Mouse (Mus musculus) heart, adult 8-10 months (tissue): ENCODE measurements around the gene Cdca7. TPM values are rescaled to one million over a fixed set of nuclear protein-coding genes. Genes with fewer than 3 reads are reported as not detected.

Source experiments
- DNase-seq: peaks from one replicate; pipeline ENCODE4 v3.0.0; 2022; ENCODE audit warnings: low spot score
- total RNA-seq, 4 experiments: library from RNA; stranded (reverse); gene quantifications; 2 replicates each; pipeline ENCODE4 v1.2.4; 2022

Gene Cdca7
- total RNA-seq, 4 experiments from 2014 or later: 1.00 to 3.1 (median 1.2) TPM

DNA sequence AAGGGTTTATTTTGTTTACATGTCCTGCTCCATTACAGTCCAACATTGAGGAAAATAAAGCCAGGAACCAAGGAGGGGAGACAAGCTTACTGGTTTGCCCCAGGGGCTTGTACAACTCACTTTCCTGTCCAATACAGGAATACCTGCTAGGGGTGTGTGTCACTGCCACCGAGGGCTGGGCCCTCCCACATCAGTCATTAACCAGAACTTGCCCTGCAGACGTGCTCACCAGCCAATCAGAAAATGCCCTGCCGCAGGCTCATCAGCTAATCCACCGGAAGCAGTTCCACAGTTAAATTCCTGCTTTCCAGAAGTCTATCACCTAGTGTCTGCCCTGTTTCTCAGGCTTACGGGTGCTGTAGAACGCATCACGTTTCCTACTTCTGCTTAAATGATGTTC lies 15.7 kb downstream of the Cdca7 start:
- DNase-seq: no peak

GRCm38 (mm10) chr2:72493039-72493438 lies 17.1 kb downstream of the Cdca7 start:
- DNase-seq: no peak

DNA sequence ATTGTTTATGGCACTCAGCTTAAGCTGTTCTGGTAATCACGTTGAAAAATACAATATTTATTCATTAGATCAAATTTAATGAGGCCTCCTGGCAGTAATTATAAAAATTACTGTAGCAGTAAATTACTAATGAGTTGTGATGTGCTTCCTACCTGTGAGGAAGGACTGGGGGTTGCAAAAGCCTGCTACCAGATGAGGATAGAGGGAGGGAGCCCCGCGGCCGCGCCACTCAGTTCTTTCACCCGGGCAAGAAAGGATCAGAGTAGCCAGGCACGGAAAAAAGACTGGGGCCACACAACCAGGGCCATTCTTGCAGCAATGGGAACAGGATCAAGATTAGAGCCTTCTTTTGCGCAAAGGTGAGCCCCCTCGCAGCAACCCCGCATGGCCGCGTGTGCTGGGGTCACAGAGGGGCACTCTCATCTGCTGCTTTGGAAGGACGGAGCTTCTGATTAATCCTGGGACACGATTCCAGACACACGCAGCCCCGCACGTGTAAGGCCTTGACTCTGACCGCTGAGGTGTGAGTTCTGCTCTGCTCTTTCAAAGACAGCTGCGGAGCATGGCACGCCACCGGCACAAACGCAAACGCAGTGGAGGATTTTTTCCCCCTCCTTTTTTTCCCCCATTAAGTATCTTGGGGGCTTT lies 23.2 kb downstream of the Cdca7 start:
- DNase-seq: no peak

GRCm38 (mm10) chr2:72499782-72500411 lies 23.9 kb downstream of the Cdca7 start:
- DNase-seq: no peak

GRCm38 (mm10) chr2:72502041-72502813 lies 26.3 kb downstream of the Cdca7 start:
- no peak for DNase-seq

- DNase-seq: no peak
These were observed 27.7 kb downstream of the Cdca7 start for GRCm38 (mm10) chr2:72503646-72504045.

GRCm38 (mm10) chr2:72507855-72508635 lies 32.1 kb downstream of the Cdca7 start:
- no peak for DNase-seq

GRCm38 (mm10) chr2:72508891-72509290 lies 32.9 kb downstream of the Cdca7 start:
- DNase-seq: no peak

- no peak for DNase-seq
These were observed 39.6 kb downstream of the Cdca7 start for GRCm38 (mm10) chr2:72515526-72515925.

- DNase-seq: peak; percentile 81
These were observed 40.2 kb downstream of the Cdca7 start for GRCm38 (mm10) chr2:72515971-72516719.

GRCm38 (mm10) chr2:72516720-72517089 lies 40.7 kb downstream of the Cdca7 start:
- DNase-seq: no peak

DNA sequence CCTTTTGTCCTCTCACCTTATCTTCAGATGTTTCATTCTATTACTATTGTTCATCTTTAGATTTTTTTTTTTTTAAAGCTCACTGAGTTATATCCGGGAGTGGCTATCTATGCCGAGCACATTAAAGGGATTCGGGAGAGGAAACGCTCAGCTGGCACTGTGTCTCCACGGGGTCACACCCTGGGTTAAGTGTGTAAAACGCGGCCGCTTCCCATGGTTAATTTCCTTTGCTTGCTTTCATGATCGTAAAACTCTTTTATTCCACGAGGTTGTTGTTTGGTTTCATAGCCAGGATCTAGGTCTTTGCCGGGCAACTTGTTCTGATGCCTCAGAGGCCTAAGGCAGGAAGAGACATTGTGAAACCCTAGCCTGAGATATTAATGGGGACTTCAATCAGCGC lies 48.1 kb downstream of the Cdca7 start:
- no peak for DNase-seq

- DNase-seq: no peak
These were observed 49.6 kb downstream of the Cdca7 start for GRCm38 (mm10) chr2:72525556-72525955.

DNA sequence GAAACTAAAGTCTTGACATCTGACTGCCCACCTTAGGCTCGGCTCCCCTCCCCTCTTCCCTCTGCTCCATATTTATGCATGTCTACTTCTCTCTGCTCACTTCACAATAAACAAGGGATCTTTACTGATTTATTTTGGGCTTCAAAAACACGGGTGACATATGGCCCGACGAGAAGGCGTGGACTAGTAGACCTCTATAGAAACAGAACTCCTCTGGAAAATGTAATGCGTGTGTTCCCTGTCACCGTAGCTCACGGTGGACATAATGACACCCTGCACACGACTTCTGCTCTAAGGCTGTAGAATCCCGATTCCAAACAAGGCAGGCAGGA lies 53.0 kb downstream of the Cdca7 start:
- no peak for DNase-seq

GRCm38 (mm10) chr2:72529358-72530319 lies 53.7 kb downstream of the Cdca7 start:
- DNase-seq: no peak

- no peak for DNase-seq
These were observed 59.9 kb downstream of the Cdca7 start for GRCm38 (mm10) chr2:72535889-72536288.
